Mouse (Mus musculus): ENCODE measurements at regions not wholly inside any gene's neighbourhood (a gene's known extent, or its start where the extent isn't known, plus 50 kb on each side); places are given as distances from the start of the nearest gene placed in this dataset.

- no peak for TF ChIP-seq CTCF (IDR thresholded peaks at IDR 0.05; ENCODE audit: low read depth, low read length)
- TF ChIP-seq POLR2A (IDR thresholded peaks at IDR 0.05; ENCODE audit: insufficient read depth, low read length): no peak
- TF ChIP-seq EP300 (IDR thresholded peaks at IDR 0.05; ENCODE audit: insufficient read depth, low read depth, low read length): no peak
These were observed 59.6 kb upstream of the Prickle1 start for GRCm38 (mm10) chr15:93655243-93655642.
